Mouse (Mus musculus): ENCODE data around the gene Ccdc148.

Ccdc148 gene

GRCm38 (mm10) chr2:58912339-58912738 lies 248.1 kb downstream of the Ccdc148 start:
- DNase-seq (ENCODE audit: low spot score in 2 of 2) = no peak

GRCm38 (mm10) chr2:58906814-58907516 lies 253.5 kb downstream of the Ccdc148 start:
- DNase-seq (ENCODE audit: low spot score in 2 of 2) = no peak

- no peak for DNase-seq (ENCODE audit: low spot score in 2 of 2)
Observed at GRCm38 (mm10) chr2:58905057-58905456, 255.4 kb downstream of the Ccdc148 start.

- no peak for DNase-seq (ENCODE audit: low spot score in 2 of 2)
Observed at GRCm38 (mm10) chr2:58879876-58880275, 280.6 kb downstream of the Ccdc148 start.

- no peak for DNase-seq (ENCODE audit: low spot score in 2 of 2)
Observed at GRCm38 (mm10) chr2:58859134-58859533, 301.3 kb downstream of the Ccdc148 start, which contains the start of gene Gm11099. Gene Gm11099, plus strand, starts transcription at chr2:58859434.

GRCm38 (mm10) chr2:58844499-58844898 lies 316.0 kb downstream of the Ccdc148 start:
- no peak for DNase-seq (ENCODE audit: low spot score in 2 of 2)

GRCm38 (mm10) chr2:58842443-58842842 lies 318.0 kb downstream of the Ccdc148 start:
- DNase-seq (ENCODE audit: low spot score in 2 of 2) = no peak

- DNase-seq (ENCODE audit: low spot score in 2 of 2) = no peak
Observed at GRCm38 (mm10) chr2:58841021-58841420, 319.5 kb downstream of the Ccdc148 start.

GRCm38 (mm10) chr2:58832253-58832980 lies 328.1 kb downstream of the Ccdc148 start:
- no peak for DNase-seq (ENCODE audit: low spot score in 2 of 2)

GRCm38 (mm10) chr2:58829981-58830742 lies 330.3 kb downstream of the Ccdc148 start:
- DNase-seq (ENCODE audit: low spot score in 2 of 2) = no peak

GRCm38 (mm10) chr2:58828910-58829600 lies 331.4 kb downstream of the Ccdc148 start:
- DNase-seq (ENCODE audit: low spot score in 2 of 2) = no peak

- DNase-seq (ENCODE audit: low spot score in 2 of 2) = no peak
Observed at GRCm38 (mm10) chr2:58812941-58813340, 347.5 kb downstream of the Ccdc148 start.

GRCm38 (mm10) chr2:58799623-58800022 lies 360.9 kb downstream of the Ccdc148 start:
- no peak for DNase-seq (ENCODE audit: low spot score in 2 of 2)

GRCm38 (mm10) chr2:58799126-58799525 lies 361.4 kb downstream of the Ccdc148 start:
- no peak for DNase-seq (ENCODE audit: low spot score in 2 of 2)

- no peak for DNase-seq (ENCODE audit: low spot score in 2 of 2)
Observed at GRCm38 (mm10) chr2:58797506-58797905, 363.0 kb downstream of the Ccdc148 start.

- no peak for DNase-seq (ENCODE audit: low spot score in 2 of 2)
Observed at GRCm38 (mm10) chr2:58795432-58795831, 365.1 kb downstream of the Ccdc148 start.

- no peak for DNase-seq (ENCODE audit: low spot score in 2 of 2)
Observed at GRCm38 (mm10) chr2:58794489-58794888, 366.0 kb downstream of the Ccdc148 start.

GRCm38 (mm10) chr2:58790361-58790760 lies 370.1 kb downstream of the Ccdc148 start:
- DNase-seq (ENCODE audit: low spot score in 2 of 2) = no peak

GRCm38 (mm10) chr2:58789934-58790333 lies 370.5 kb downstream of the Ccdc148 start:
- DNase-seq (ENCODE audit: low spot score in 2 of 2) = no peak

- DNase-seq (ENCODE audit: low spot score in 2 of 2) = no peak
Observed at GRCm38 (mm10) chr2:58787360-58787759, 373.1 kb downstream of the Ccdc148 start.

GRCm38 (mm10) chr2:58786681-58787080 lies 373.8 kb downstream of the Ccdc148 start:
- DNase-seq (ENCODE audit: low spot score in 2 of 2) = no peak

- no peak for DNase-seq (ENCODE audit: low spot score in 2 of 2)
Observed at GRCm38 (mm10) chr2:58786177-58786576, 374.3 kb downstream of the Ccdc148 start.
